Mouse (Mus musculus): ENCODE measurements around the gene Hcn4. TPM values are rescaled to one million over a fixed set of nuclear protein-coding genes. Genes with fewer than 3 reads are reported as not detected.

Gene Hcn4
- polyA plus RNA-seq, 1 experiment, result 4.9 TPM

DNA sequence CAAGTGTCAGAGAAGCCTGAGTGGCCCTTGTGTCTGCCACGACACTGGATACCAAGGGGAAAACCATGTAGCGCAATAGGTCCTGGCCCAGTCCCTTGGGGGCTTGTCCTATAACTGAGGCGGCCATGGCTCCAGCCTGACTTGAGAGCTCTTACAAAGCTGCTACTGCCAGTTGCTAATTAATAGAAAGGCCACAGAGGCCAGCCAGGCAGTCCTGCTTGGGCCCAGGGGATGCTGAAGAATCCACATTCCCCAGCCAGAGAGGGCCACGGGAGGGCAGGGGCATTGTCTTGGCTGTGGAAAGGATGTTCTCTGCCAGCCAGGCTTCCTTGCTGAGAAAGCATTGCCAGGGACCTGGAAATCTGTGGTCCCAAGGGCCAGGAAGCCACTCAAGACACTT lies 6.4 kb downstream of the Hcn4 start:
- no peak overlapping the region for H3K27ac ChIP-seq (ENCODE audit: insufficient read depth, low read length)
- H3K27me3 ChIP-seq (ENCODE audit: control insufficient read depth, insufficient read depth, low read length), result no peaks in the 10 kb centered on the region
- whole genome bisulfite sequencing, result 74% methylated on average over 4 of the region's 4 CpGs
- TF ChIP-seq CTCF (IDR thresholded peaks at IDR 0.05; ENCODE audit: borderline replicate concordance, insufficient read depth, low read depth, low read length) (no peak), POLR2A (IDR thresholded peaks at IDR 0.05; ENCODE audit: borderline replicate concordance, insufficient read depth, low read length) (no peak)
- no peak overlapping the region for H3K4me3 ChIP-seq (replicated peaks; ENCODE audit: insufficient read depth, low read depth, low read length)
- no peak for DNase-seq
- no peaks in the 10 kb centered on the region; the same call in 1 of the 2 replicates for H3K4me1 ChIP-seq (ENCODE audit: control insufficient read depth, insufficient read depth, low read length)

- DNase-seq, result no peak
- no peaks in the 10 kb centered on the region; the same call in 1 of the 2 replicates for H3K4me1 ChIP-seq (ENCODE audit: control insufficient read depth, insufficient read depth, low read length)
- 71% methylated on average over 3 of the region's 3 CpGs for WGBS
- no peaks in the 10 kb centered on the region for H3K27me3 ChIP-seq (ENCODE audit: control insufficient read depth, insufficient read depth, low read length)
- H3K27ac ChIP-seq (ENCODE audit: insufficient read depth, low read length), result no peak overlapping the region
- TF ChIP-seq CTCF (IDR thresholded peaks at IDR 0.05; ENCODE audit: borderline replicate concordance, insufficient read depth, low read depth, low read length) (no peak), POLR2A (IDR thresholded peaks at IDR 0.05; ENCODE audit: borderline replicate concordance, insufficient read depth, low read length) (no peak)
- no peak overlapping the region for H3K4me3 ChIP-seq (replicated peaks; ENCODE audit: insufficient read depth, low read depth, low read length)
Measured at GRCm38 (mm10) chr9:58832939-58833338, 9.7 kb downstream of the Hcn4 start.

DNA sequence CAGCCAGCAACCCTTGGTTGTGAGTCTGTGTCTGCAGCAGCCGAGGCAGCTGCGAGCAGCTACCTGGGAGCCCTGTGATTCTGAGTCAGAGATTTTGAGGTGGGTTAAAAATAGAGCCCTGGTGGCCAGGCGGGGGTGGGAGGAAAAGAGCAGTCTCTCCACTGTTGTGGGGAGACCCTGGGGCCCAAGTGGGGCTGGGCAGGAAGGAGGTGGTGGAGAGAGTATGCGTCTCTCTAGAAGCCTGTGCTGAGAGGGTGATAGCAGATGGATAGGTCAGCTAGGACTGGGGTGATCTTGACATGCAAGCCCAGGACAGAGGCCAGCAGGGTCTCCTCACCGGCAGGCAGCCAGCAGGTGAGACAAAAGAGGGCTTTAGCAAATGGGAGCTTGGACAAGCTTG lies 14.0 kb downstream of the Hcn4 start:
- Histone ChIP-seq H3K4me1 (ENCODE audit: control insufficient read depth, insufficient read depth, low read length) (peaks cover 21% of the 10 kb centered on the region), H3K27me3 (ENCODE audit: control insufficient read depth, insufficient read depth, low read length) (no peaks in the 10 kb centered on the region), H3K27ac (ENCODE audit: insufficient read depth, low read length) (no peak overlapping the region), H3K4me3 (replicated peaks; ENCODE audit: insufficient read depth, low read depth, low read length) (no peak overlapping the region)
- TF ChIP-seq POLR2A (IDR thresholded peaks at IDR 0.05; ENCODE audit: borderline replicate concordance, insufficient read depth, low read length), result no peak
- WGBS, result 76% methylated on average over 5 of the region's 5 CpGs
- no peak for DNase-seq

- peak in 1 of 2 experiments; percentile 35 for DNase-seq
- 38% methylated on average over 5 of the region's 5 CpGs for WGBS
- TF ChIP-seq CTCF (IDR thresholded peaks at IDR 0.05; ENCODE audit: borderline replicate concordance, insufficient read depth, low read depth, low read length), result no peak
- no peak for TF ChIP-seq POLR2A (IDR thresholded peaks at IDR 0.05; ENCODE audit: borderline replicate concordance, insufficient read depth, low read length)
- H3K4me3 ChIP-seq (replicated peaks; ENCODE audit: insufficient read depth, low read depth, low read length), result no peak overlapping the region
- H3K4me1 ChIP-seq (ENCODE audit: control insufficient read depth, insufficient read depth, low read length), result peaks cover 21% of the 10 kb centered on the region
- no peak overlapping the region for H3K27ac ChIP-seq (ENCODE audit: insufficient read depth, low read length)
- no peaks in the 10 kb centered on the region for H3K27me3 ChIP-seq (ENCODE audit: control insufficient read depth, insufficient read depth, low read length)
Measured at GRCm38 (mm10) chr9:58838504-58838903, 15.3 kb downstream of the Hcn4 start.

- Histone ChIP-seq H3K4me1 (ENCODE audit: control insufficient read depth, insufficient read depth, low read length) (peaks cover 24% of the 10 kb centered on the region), H3K27me3 (ENCODE audit: control insufficient read depth, insufficient read depth, low read length) (no peaks in the 10 kb centered on the region), H3K27ac (ENCODE audit: insufficient read depth, low read length) (no peak overlapping the region), H3K4me3 (replicated peaks; ENCODE audit: insufficient read depth, low read depth, low read length) (no peak overlapping the region)
- DNase-seq, result peak; percentile 29 to 49
- no peak for TF ChIP-seq CTCF (IDR thresholded peaks at IDR 0.05; ENCODE audit: borderline replicate concordance, insufficient read depth, low read depth, low read length)
- TF ChIP-seq POLR2A (IDR thresholded peaks at IDR 0.05; ENCODE audit: borderline replicate concordance, insufficient read depth, low read length), result no peak
- WGBS, result 13% methylated on average over 6 of the region's 6 CpGs
Measured at GRCm38 (mm10) chr9:58841655-58842054, 18.4 kb downstream of the Hcn4 start.

DNA sequence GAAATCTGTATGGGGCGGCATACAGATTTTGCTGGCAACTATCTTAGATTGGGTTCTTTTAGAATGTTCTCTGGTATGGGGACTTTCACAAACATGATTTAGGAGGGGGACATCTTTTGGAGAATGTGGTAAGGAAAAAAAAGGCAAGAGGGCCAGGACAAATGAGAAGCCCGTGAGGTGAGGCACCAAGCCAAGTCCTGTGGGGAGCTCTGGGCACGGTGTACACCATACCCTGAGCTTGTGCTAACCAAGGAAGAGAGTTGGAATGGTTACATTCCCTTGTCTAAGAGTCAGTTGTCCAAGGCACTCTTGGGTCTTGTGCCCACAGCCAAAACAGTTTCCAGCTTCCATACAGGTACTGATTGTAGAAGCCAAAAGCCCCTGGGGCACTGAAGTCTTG lies 21.4 kb downstream of the Hcn4 start:
- Histone ChIP-seq H3K4me3 (replicated peaks; ENCODE audit: insufficient read depth, low read depth, low read length) (no peak overlapping the region), H3K27me3 (ENCODE audit: control insufficient read depth, insufficient read depth, low read length) (no peaks in the 10 kb centered on the region), H3K27ac (ENCODE audit: insufficient read depth, low read length) (no peak overlapping the region), H3K4me1 (ENCODE audit: control insufficient read depth, insufficient read depth, low read length) (peaks cover 14% of the 10 kb centered on the region)
- WGBS, result 38% methylated on average over 3 of the region's 3 CpGs
- no peak for DNase-seq
- no peak for TF ChIP-seq POLR2A (IDR thresholded peaks at IDR 0.05; ENCODE audit: borderline replicate concordance, insufficient read depth, low read length)
- TF ChIP-seq CTCF (IDR thresholded peaks at IDR 0.05; ENCODE audit: borderline replicate concordance, insufficient read depth, low read depth, low read length), result no peak

GRCm38 (mm10) chr9:58847008-58847407 lies 23.8 kb downstream of the Hcn4 start:
- H3K4me3 ChIP-seq (replicated peaks; ENCODE audit: insufficient read depth, low read depth, low read length), result no peak overlapping the region
- DNase-seq, result no peak
- peaks cover 2% of the 10 kb centered on the region; the same call in 1 of the 2 replicates for H3K4me1 ChIP-seq (ENCODE audit: control insufficient read depth, insufficient read depth, low read length)
- H3K27ac ChIP-seq (ENCODE audit: insufficient read depth, low read length), result no peak overlapping the region
- H3K27me3 ChIP-seq (ENCODE audit: control insufficient read depth, insufficient read depth, low read length), result no peaks in the 10 kb centered on the region
- 46% methylated on average over 3 of the region's 3 CpGs for WGBS
- no peak for TF ChIP-seq CTCF (IDR thresholded peaks at IDR 0.05; ENCODE audit: borderline replicate concordance, insufficient read depth, low read depth, low read length)
- TF ChIP-seq POLR2A (IDR thresholded peaks at IDR 0.05; ENCODE audit: borderline replicate concordance, insufficient read depth, low read length), result no peak

DNA sequence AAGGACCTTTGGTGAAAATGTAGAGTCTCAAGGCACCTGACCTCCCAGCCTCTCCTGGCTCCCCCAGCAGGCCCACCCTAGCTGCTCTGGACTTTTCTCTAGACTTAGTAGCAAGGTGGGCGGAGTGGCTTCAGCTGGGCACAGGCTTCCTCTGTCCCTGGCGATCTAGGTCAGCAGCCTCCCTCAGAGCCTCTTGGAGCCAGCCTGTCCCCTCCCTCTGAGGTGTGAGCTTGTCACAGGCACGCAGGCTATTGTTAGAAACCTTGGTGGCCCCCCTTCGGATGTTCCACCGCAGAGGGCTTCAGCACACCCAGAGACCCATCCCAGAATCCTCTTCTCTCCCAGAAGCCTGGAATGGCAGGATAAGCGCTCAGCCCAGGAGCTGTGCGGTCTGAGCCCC lies 24.5 kb downstream of the Hcn4 start:
- no peak for DNase-seq
- no peaks in the 10 kb centered on the region for H3K27me3 ChIP-seq (ENCODE audit: control insufficient read depth, insufficient read depth, low read length)
- no peak overlapping the region for H3K27ac ChIP-seq (ENCODE audit: insufficient read depth, low read length)
- H3K4me1 ChIP-seq (ENCODE audit: control insufficient read depth, insufficient read depth, low read length), result peaks cover 2% of the 10 kb centered on the region; the same call in 1 of the 2 replicates
- no peak overlapping the region for H3K4me3 ChIP-seq (replicated peaks; ENCODE audit: insufficient read depth, low read depth, low read length)
- TF ChIP-seq CTCF (IDR thresholded peaks at IDR 0.05; ENCODE audit: borderline replicate concordance, insufficient read depth, low read depth, low read length), result no peak
- no peak for TF ChIP-seq POLR2A (IDR thresholded peaks at IDR 0.05; ENCODE audit: borderline replicate concordance, insufficient read depth, low read length)
- 69% methylated on average over 7 of the region's 7 CpGs for WGBS
